Mouse (Mus musculus) MEL (cell line): ENCODE results near the gene Sobp. TPM values are rescaled to one million over a fixed set of nuclear protein-coding genes. Genes with fewer than 3 reads are reported as not detected.
A peak's percentile ranks its signal among the peaks of the same experiment; 100 is the strongest.

Source experiments
- DNase-seq: peaks from one replicate; pipeline ENCODE4 v3.0.0; 2011; ENCODE audit warnings: low read depth, low spot score
- H3K27ac ChIP-seq: 2 replicates; pipeline ENCODE4 v1.5.1; 2012; ENCODE audit warnings: low read depth, mild to moderate bottlenecking, control low read depth, low read length, moderate library complexity; ENCODE audit not compliant: control insufficient read depth
- H3K27me3 ChIP-seq, 2 experiments: fragments of 150-350 bp in 1 of 2; sonication (generic) in 1 of 2; 2 replicates each; pipeline ENCODE4 v1.6.1; 2012; ENCODE audit warnings: low read length in 2 of 2, mild to moderate bottlenecking in 2 of 2, improper control_type of control experiment in 1 of 2, moderate library complexity in 1 of 2; ENCODE audit not compliant: insufficient read depth in 2 of 2, control insufficient read depth in 1 of 2
- H3K36me3 ChIP-seq, 2 experiments: 2 replicates each; pipeline ENCODE4 v1.6.1; 2012 to 2014; ENCODE audit warnings: low read length in 2 of 2, improper control_type of control experiment in 1 of 2, inconsistent platforms in 1 of 2, mild to moderate bottlenecking in 1 of 2; ENCODE audit not compliant: insufficient read depth in 2 of 2, control insufficient read depth in 1 of 2
- H3K4me1 ChIP-seq, 2 experiments: fragments of 150-350 bp in 1 of 2; sonication (generic) in 1 of 2; 2 replicates each; pipeline ENCODE4 v1.6.1; 2012; ENCODE audit warnings: low read length in 2 of 2, improper control_type of control experiment in 1 of 2, mild to moderate bottlenecking in 1 of 2; ENCODE audit not compliant: insufficient read depth in 2 of 2, control insufficient read depth in 1 of 2
- H3K4me3 ChIP-seq, 2 experiments: fragments of 150-350 bp in 1 of 2; sonication (generic) in 1 of 2; 2 replicates each; pipeline ENCODE4 v1.5.1; 2012; ENCODE audit warnings: low read depth in 2 of 2, low read length in 2 of 2, mild to moderate bottlenecking in 2 of 2, moderate library complexity in 2 of 2, control low read depth in 1 of 2, improper control_type of control experiment in 1 of 2; ENCODE audit not compliant: control insufficient read depth in 1 of 2, insufficient read depth in 1 of 2
- H3K79me2 ChIP-seq: 2 replicates; pipeline ENCODE4 v1.6.1; 2012; ENCODE audit warnings: mild to moderate bottlenecking, low read length, moderate library complexity; ENCODE audit not compliant: control insufficient read depth, poor library complexity, insufficient read depth
- H3K9ac ChIP-seq: 2 replicates; pipeline ENCODE4 v1.6.1; 2012; ENCODE audit warnings: low read depth, mild to moderate bottlenecking, control low read depth, low read length, moderate library complexity; ENCODE audit not compliant: control insufficient read depth, poor library complexity, severe bottlenecking
- H3K9me3 ChIP-seq: fragments of 150-350 bp; sonication (generic); replicated peaks from 2 replicates; pipeline ENCODE4 v1.6.1; 2012; ENCODE audit warnings: mild to moderate bottlenecking, low read length, improper control_type of control experiment, moderate library complexity; ENCODE audit not compliant: insufficient read depth
- BHLHE40 ChIP-seq: IDR thresholded peaks from 2 replicates; pipeline ENCODE4 v1.6.1; 2012; ENCODE audit warnings: low read depth, mild to moderate bottlenecking, inconsistent platforms, low read length, improper control_type of control experiment, borderline replicate concordance
- CHD1 ChIP-seq: IDR thresholded peaks from 2 replicates; pipeline ENCODE4 v1.6.1; 2012; ENCODE audit warnings: low read depth, mild to moderate bottlenecking, inconsistent platforms, low read length, improper control_type of control experiment
- E2F4 ChIP-seq: IDR thresholded peaks from 2 replicates; pipeline ENCODE4 v1.6.1; 2011; ENCODE audit warnings: low read depth, low read length, improper control_type of control experiment, borderline replicate concordance
- ELF1 ChIP-seq: IDR thresholded peaks from 2 replicates; pipeline ENCODE4 v1.6.1; 2014; ENCODE audit warnings: low read depth, mild to moderate bottlenecking, inconsistent platforms, low read length, improper control_type of control experiment, moderate library complexity
- EP300 ChIP-seq, 2 experiments: IDR thresholded peaks; 2 replicates each; pipeline ENCODE4 v1.6.1; 2011; ENCODE audit warnings: improper control_type of control experiment in 2 of 2, low read length in 2 of 2, low read depth in 1 of 2, mild to moderate bottlenecking in 1 of 2
- ETS1 ChIP-seq: IDR thresholded peaks from 2 replicates; pipeline ENCODE4 v1.6.1; 2012; ENCODE audit warnings: low read depth, mild to moderate bottlenecking, inconsistent platforms, low read length, improper control_type of control experiment, moderate library complexity
- GABPA ChIP-seq: IDR thresholded peaks from 2 replicates; pipeline ENCODE4 v1.6.1; 2012; ENCODE audit warnings: low read depth, mild to moderate bottlenecking, inconsistent platforms, low read length, improper control_type of control experiment, moderate library complexity
- HCFC1 ChIP-seq: IDR thresholded peaks from 2 replicates; pipeline ENCODE4 v1.6.1; 2012; ENCODE audit warnings: low read depth, mild to moderate bottlenecking, inconsistent platforms, low read length, improper control_type of control experiment, moderate library complexity
- JUND ChIP-seq: IDR thresholded peaks from 2 replicates; pipeline ENCODE4 v1.6.1; 2011; ENCODE audit warnings: low read depth, mild to moderate bottlenecking, improper control_type of control experiment, low read length
- MAFK ChIP-seq: IDR thresholded peaks from 2 replicates; pipeline ENCODE4 v1.6.1; 2011; ENCODE audit warnings: low read depth, mild to moderate bottlenecking, low read length, improper control_type of control experiment, borderline replicate concordance
- MAX ChIP-seq: IDR thresholded peaks from 2 replicates; pipeline ENCODE4 v1.6.1; 2011; ENCODE audit warnings: low read length, improper control_type of control experiment
- MAZ ChIP-seq: IDR thresholded peaks from 2 replicates; pipeline ENCODE4 v1.6.1; 2012; ENCODE audit warnings: low read depth, mild to moderate bottlenecking, inconsistent platforms, low read length, improper control_type of control experiment
- MEF2A ChIP-seq: IDR thresholded peaks from 2 replicates; pipeline ENCODE4 v1.6.1; 2014; ENCODE audit warnings: low read depth, mild to moderate bottlenecking, inconsistent platforms, low read length, improper control_type of control experiment; ENCODE audit not compliant: poor library complexity, insufficient replicate concordance, severe bottlenecking; ENCODE audit errors: extremely low read depth
- MXI1 ChIP-seq: IDR thresholded peaks from 2 replicates; pipeline ENCODE4 v1.6.1; 2011; ENCODE audit warnings: mild to moderate bottlenecking, low read depth, low read length, improper control_type of control experiment
- MYC ChIP-seq: IDR thresholded peaks from 2 replicates; pipeline ENCODE4 v1.6.1; 2011; ENCODE audit warnings: low read depth, mild to moderate bottlenecking, low read length, improper control_type of control experiment, moderate library complexity
- NELFE ChIP-seq: IDR thresholded peaks from 2 replicates; pipeline ENCODE4 v1.6.1; 2011; ENCODE audit warnings: low read depth, low read length, improper control_type of control experiment
- POLR2A ChIP-seq, 2 experiments: IDR thresholded peaks; 2 replicates each; pipeline ENCODE4 v1.6.1; 2011 to 2012; ENCODE audit warnings: low read length in 2 of 2, mild to moderate bottlenecking in 2 of 2, control low read depth in 1 of 2, improper control_type of control experiment in 1 of 2, low read depth in 1 of 2, moderate library complexity in 1 of 2; ENCODE audit not compliant: control insufficient read depth in 1 of 2, insufficient read depth in 1 of 2, poor library complexity in 1 of 2
- POLR2AphosphoS2 ChIP-seq: IDR thresholded peaks from 2 replicates; pipeline ENCODE4 v1.6.1; 2011; ENCODE audit warnings: low read length, improper control_type of control experiment
- POLR2AphosphoS5 ChIP-seq: IDR thresholded peaks from 2 replicates; pipeline ENCODE4 v1.6.1; 2012; ENCODE audit warnings: low read depth, borderline replicate concordance, mild to moderate bottlenecking, inconsistent platforms, low read length, moderate library complexity, mixed read lengths
- RCOR1 ChIP-seq: IDR thresholded peaks from 2 replicates; pipeline ENCODE4 v1.6.1; 2012; ENCODE audit warnings: low read depth, mild to moderate bottlenecking, inconsistent platforms, low read length, improper control_type of control experiment
- SIN3A ChIP-seq: IDR thresholded peaks from 2 replicates; pipeline ENCODE4 v1.6.1; 2012; ENCODE audit warnings: low read length, improper control_type of control experiment, inconsistent platforms
- SMC3 ChIP-seq: IDR thresholded peaks from 2 replicates; pipeline ENCODE4 v1.6.1; 2011; ENCODE audit warnings: low read depth, low read length, improper control_type of control experiment
- TAL1 ChIP-seq: IDR thresholded peaks from 2 replicates; pipeline ENCODE4 v1.6.1; 2012; ENCODE audit warnings: mild to moderate bottlenecking, inconsistent platforms, low read length, moderate library complexity, mixed read lengths
- UBTF ChIP-seq: IDR thresholded peaks from 2 replicates; pipeline ENCODE4 v1.6.1; 2012; ENCODE audit warnings: low read depth, mild to moderate bottlenecking, inconsistent platforms, low read length, improper control_type of control experiment, moderate library complexity, borderline replicate concordance; ENCODE audit not compliant: insufficient read depth
- USF1 ChIP-seq: IDR thresholded peaks from 2 replicates; pipeline ENCODE4 v1.6.1; 2014; ENCODE audit warnings: low read depth, mild to moderate bottlenecking, inconsistent platforms, low read length, improper control_type of control experiment, moderate library complexity
- ZC3H11A ChIP-seq: IDR thresholded peaks from 2 replicates; pipeline ENCODE4 v1.6.1; 2012; ENCODE audit warnings: low read depth, mild to moderate bottlenecking, inconsistent platforms, low read length, improper control_type of control experiment
- ZKSCAN1 ChIP-seq: IDR thresholded peaks from 2 replicates; pipeline ENCODE4 v1.6.1; 2012; ENCODE audit warnings: low read depth, mild to moderate bottlenecking, inconsistent platforms, low read length, improper control_type of control experiment, moderate library complexity
- ZMIZ1 ChIP-seq: IDR thresholded peaks from 2 replicates; pipeline ENCODE4 v1.6.1; 2012; ENCODE audit warnings: low read depth, mild to moderate bottlenecking, inconsistent platforms, low read length, improper control_type of control experiment, moderate library complexity
- polyA plus RNA-seq, 2 experiments: library from polyadenylated mRNA; stranded (reverse) in 1 of 2; unstranded in 1 of 2; fragments of >175 nt in 1 of 2; fragments of >200 nt in 1 of 2; gene quantifications; 2 replicates each; pipeline versions ENCODE4 v1.2.1 to v1.2.4; 2012; ENCODE audit warnings: low replicate concordance in 2 of 2, low read depth in 1 of 2; ENCODE audit not compliant: insufficient read length in 2 of 2, insufficient read depth in 1 of 2, missing spikeins in 1 of 2
- total RNA-seq: library from RNA; depleted of rRNA; stranded (reverse); fragments of 300-350 nt; gene quantifications from 2 replicates; pipeline ENCODE4 v1.2.3, GENCODE M21; 2012

The Sobp gene
- total and polyA plus RNA-seq, 3 experiments: not detected

- DNase-seq: peak; percentile 72
- peak overlapping the region; percentile 7; the same call in 1 of the 2 replicates for H3K9ac ChIP-seq
- TF ChIP-seq NELFE (no peak), UBTF (no peak), CHD1 (no peak), POLR2AphosphoS5 (no peak), ZKSCAN1 (no peak), TAL1 (no peak), SMC3 (no peak), ELF1 (no peak), POLR2AphosphoS2 (no peak), ZC3H11A (no peak), BHLHE40 (no peak), HCFC1 (no peak), MEF2A (no peak), GABPA (no peak)
- peaks cover 0 to 12% of the 10 kb centered on the region in 2 experiments; a peak in 2 of 4 replicates for H3K36me3 ChIP-seq
- H3K9me3 ChIP-seq: no peaks in the 10 kb centered on the region
- peaks cover 5 to 14% of the 10 kb centered on the region in 2 experiments; a peak in 3 of 4 replicates for H3K4me1 ChIP-seq
- peak overlapping the region; percentile 22 to 34; a peak in 3 of 4 replicates for H3K4me3 ChIP-seq
- no peaks in the 10 kb centered on the region for H3K27me3 ChIP-seq
- H3K79me2 ChIP-seq: no peaks in the 10 kb centered on the region
- H3K27ac ChIP-seq: no peak overlapping the region; the same call in 1 of the 2 replicates
These were observed 50.9 kb downstream of the Sobp start for GRCm38 (mm10) chr10:43123422-43123821.

GRCm38 (mm10) chr10:43120688-43121450, 53.5 kb downstream of the Sobp start:
- H3K4me1 ChIP-seq: peaks cover 5 to 14% of the 10 kb centered on the region in 2 experiments; a peak in 3 of 4 replicates
- H3K27ac ChIP-seq: no peak overlapping the region
- H3K36me3 ChIP-seq: peaks cover 0 to 12% of the 10 kb centered on the region in 2 experiments; a peak in 2 of 4 replicates
- H3K27me3 ChIP-seq: no peaks in the 10 kb centered on the region
- H3K4me3 ChIP-seq: no peak overlapping the region
- H3K9ac ChIP-seq: no peak overlapping the region
- H3K9me3 ChIP-seq: no peaks in the 10 kb centered on the region
- peak; percentile 79 for DNase-seq
- no peaks in the 10 kb centered on the region for H3K79me2 ChIP-seq
- TF ChIP-seq CHD1 (no peak), ZMIZ1 (no peak), BHLHE40 (no peak), TAL1 (peak; percentile 98), NELFE (no peak), MXI1 (0 out of 2 replicates have a peak, but pooled peaks have one; percentile 24), POLR2AphosphoS5 (no peak), POLR2A (IDR thresholded peaks at IDR 0.05; ENCODE audit: control insufficient read depth in 1 of 2, insufficient read depth in 1 of 2, low read depth in 1 of 2, low read length in 2 of 2, poor library complexity in 1 of 2) (no peak), RCOR1 (peak; percentile 95), MAZ (no peak), MYC (no peak), GABPA (no peak), MAFK (no peak; the same call in 1 of the 2 replicates), JUND (no peak), E2F4 (no peak), MEF2A (no peak), HCFC1 (no peak), ETS1 (no peak), USF1 (no peak), MAX (no peak), ZC3H11A (no peak), EP300 (IDR thresholded peaks at IDR 0.05; ENCODE audit: low read depth in 1 of 2, low read length in 2 of 2) (peak; percentile 91 to 96), SMC3 (no peak), SIN3A (no peak; the same call in 1 of the 2 replicates), POLR2AphosphoS2 (no peak)
